Mouse (Mus musculus) G1E (cell line): ENCODE measurements around the gene Cyp39a1.

Experiments
- CTCF ChIP-seq: IDR thresholded peaks from 2 replicates; pipeline ENCODE4 v1.5.1; 2012; ENCODE audit warnings: low read depth, low read length, inconsistent platforms, mixed read lengths
- GATA1 ChIP-seq: IDR thresholded peaks from 2 replicates; pipeline ENCODE4 v1.6.1; 2012; ENCODE audit warnings: borderline replicate concordance, low read length, inconsistent platforms, mixed read lengths

DNA sequence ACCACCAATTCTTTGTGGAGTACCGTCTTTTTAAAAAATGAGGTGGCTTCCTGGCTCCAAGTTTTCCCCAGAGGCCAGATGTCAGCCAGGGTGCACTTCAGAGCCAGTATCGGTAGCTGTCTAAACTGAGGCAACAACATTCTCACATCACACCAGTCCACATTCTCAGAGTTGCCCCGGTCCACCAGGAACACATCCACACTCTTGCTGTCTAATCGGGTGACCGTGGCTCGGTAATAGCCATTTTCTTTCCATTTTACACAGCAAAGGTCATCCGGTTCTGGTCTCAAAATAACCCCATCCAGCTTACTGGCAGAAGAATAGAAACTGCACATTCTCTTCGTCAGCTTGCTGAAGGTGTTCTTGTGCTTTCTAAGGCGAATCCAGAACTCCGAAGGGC, 39.0 kb upstream of the Cyp39a1 start:
- TF ChIP-seq CTCF (no peak), GATA1 (no peak)
